10 mouse cellular contexts compared by ENCODE assay signal in genomic region chr12:80440957-80441356, GRCm38 (mm10). TPM values are rescaled to one million over a fixed set of nuclear protein-coding genes. Genes with fewer than 3 reads are reported as not detected.
DNase-seq lines count a peak whose midpoint lies in the region; ATAC-seq and TF ChIP-seq lines count a peak whose summit lies in the region.
"Had no signal": no experiment of that assay in that cellular context is flagged by ENCODE, and none has a peak within 500 bp of the region (broad histone marks: within the 10 kb centered on the region; RNA-seq: fewer than 3 reads in every experiment).

No protein-coding gene starts in this region.

- no peaks in the 10 kb centered on the region for H3K36me3 ChIP-seq in liver, adult 2 months (ENCODE audit: control insufficient read depth, insufficient read depth, low read length)
- no peaks in the 10 kb centered on the region for H3K36me3 ChIP-seq in liver, embryonic 11.5 days (ENCODE audit: control insufficient read depth, insufficient read depth, low read length)
- H3K36me3 ChIP-seq in G1E (replicated peaks) = no peaks in the 10 kb centered on the region
- H3K36me3 ChIP-seq: heart, embryonic 10.5 days; stomach, embryonic 15.5 days had no signal

- ATAC-seq in liver, embryonic 11.5 days (replicated peaks; ENCODE audit: low FRiP score) = no peak
- no peak for ATAC-seq in G1E (ENCODE audit: extremely low read depth, insufficient number of reproducible peaks, low FRiP score, poor library complexity, severe bottlenecking)

- H3K9me3 ChIP-seq in liver, embryonic 11.5 days (ENCODE audit: control insufficient read depth, low read length) = no peaks in the 10 kb centered on the region
- H3K9me3 ChIP-seq in G1E (replicated peaks) = no peaks in the 10 kb centered on the region
- H3K9me3 ChIP-seq: heart, embryonic 10.5 days; stomach, embryonic 15.5 days had no signal

- no peak overlapping the region for H3K4me3 ChIP-seq in liver, adult 2 months (ENCODE audit: insufficient read depth, low read depth, low read length)
- no peak overlapping the region for H3K4me3 ChIP-seq in liver, embryonic 11.5 days (ENCODE audit: low read depth, low read length)
- H3K4me3 ChIP-seq in G1E (ENCODE audit: low read depth, low read length) = no peak overlapping the region
- H3K4me3 ChIP-seq: heart, embryonic 10.5 days; stomach, embryonic 15.5 days had no signal

- WGBS in liver, adult 2 months = 81% methylated on average over 2 of the region's 2 CpGs
- 68% methylated on average over 2 of the region's 2 CpGs for WGBS in liver, embryonic 11.5 days

- no peak overlapping the region for H3K9ac ChIP-seq in liver, adult 2 months (ENCODE audit: low read depth, low read length)
- H3K9ac ChIP-seq in liver, embryonic 11.5 days (ENCODE audit: low read depth, low read length) = no peak overlapping the region
- H3K9ac ChIP-seq: stomach, embryonic 15.5 days had no signal

- H3K27ac ChIP-seq in liver, adult 2 months (replicated peaks; ENCODE audit: insufficient read depth, low read depth, low read length) = no peak overlapping the region
- no peak overlapping the region for H3K27ac ChIP-seq in liver, embryonic 11.5 days (ENCODE audit: low read depth, low read length)
- H3K27ac ChIP-seq: heart, embryonic 10.5 days; stomach, embryonic 15.5 days had no signal

- TF ChIP-seq CTCF in liver, adult 2 months (IDR thresholded peaks at IDR 0.05; ENCODE audit: low read depth, low read length) = peak; percentile 12; the same call in 1 of the 2 replicates
- TF ChIP-seq CTCF in G1E (IDR thresholded peaks at IDR 0.05; ENCODE audit: low read depth, low read length) = 0 out of 2 replicates have a peak, but pooled peaks have one; percentile 16

- TF ChIP-seq POLR2A in liver, adult 2 months (IDR thresholded peaks at IDR 0.05; ENCODE audit: extremely low read depth, insufficient read depth, low read length) = no peak

- peaks cover 1% of the 10 kb centered on the region; the same call in 1 of the 2 replicates for H3K4me1 ChIP-seq in liver, adult 2 months (ENCODE audit: control insufficient read depth, insufficient read depth, low read length)
- peaks cover 6% of the 10 kb centered on the region for H3K4me1 ChIP-seq in liver, embryonic 11.5 days (replicated peaks; ENCODE audit: control insufficient read depth, insufficient read depth, low read length)
- peaks cover 11% of the 10 kb centered on the region for H3K4me1 ChIP-seq in G1E (ENCODE audit: insufficient read depth, low read depth, low read length)
- H3K4me1 ChIP-seq: stomach, embryonic 15.5 days had no signal

- DNase-seq in gastrocnemius, adult 18-20 months (ENCODE audit: low spot score) = peak; percentile 19
- no peak for DNase-seq in gastrocnemius, postnatal 10 days
- no peak for DNase-seq in liver, adult 2 months (ENCODE audit: extremely low read depth, low read depth, low spot score)
- no peak for DNase-seq in liver, embryonic 11.5 days (ENCODE audit: low spot score)
- DNase-seq in G1E (ENCODE audit: low spot score) = no peak
- peak; percentile 13 for DNase-seq in mesoderm, embryonic 11.5 days (ENCODE audit: low read depth, low spot score)
- DNase-seq in urinary bladder, adult 2 months (ENCODE audit: low spot score) = no peak
- DNase-seq in ovary, postnatal 36 days (ENCODE audit: low spot score) = no peak

- no peaks in the 10 kb centered on the region for H3K79me2 ChIP-seq in liver, adult 2 months (ENCODE audit: control insufficient read depth, insufficient read depth, low read length)

- no peak overlapping the region for H3K4me2 ChIP-seq in liver, embryonic 11.5 days
- H3K4me2 ChIP-seq: stomach, embryonic 15.5 days had no signal

- H3K27me3 ChIP-seq in liver, adult 2 months (ENCODE audit: control insufficient read depth, insufficient read depth, low read length) = no peaks in the 10 kb centered on the region
- no peaks in the 10 kb centered on the region for H3K27me3 ChIP-seq in liver, embryonic 11.5 days (replicated peaks; ENCODE audit: control insufficient read depth, insufficient read depth, low read length)
- H3K27me3 ChIP-seq in G1E (ENCODE audit: insufficient read depth, low read length) = peaks cover 19% of the 10 kb centered on the region
- H3K27me3 ChIP-seq: stomach, embryonic 15.5 days had no signal

RNA-seq across cellular contexts. Expression of gene Dcaf5, which starts 4.6 kb away (rescaled TPM):
- total RNA-seq in gastrocnemius, adult 18-20 months (2021) = 10 to 100 TPM; 40.4 to 49.1 TPM
- 10 to 100 TPM; 28.9 to 37.2 TPM for total RNA-seq in gastrocnemius, postnatal 10 days (2021)
- total RNA-seq in liver, adult 2 months (2014; rRNA removed) = 7.7 and 8.1 TPM in 2 replicates
- 17.8 and 19.1 TPM in 2 replicates for polyA plus RNA-seq in liver, adult 2 months (2012; rRNA removed)
- polyA plus RNA-seq in liver, embryonic 11.5 days (2014; fragmentation: Nextera tagmentation; extraction: Ambion mirVana) = 5.1 and 5.2 TPM in 2 replicates
- total RNA-seq in G1E (2014; fragmentation: Nextera tagmentation) = 36.6 and 47.2 TPM in 2 replicates
- 26.6 and 26.7 TPM in 2 replicates for total RNA-seq in G1E (2017)
- 25.0 and 25.6 TPM in 2 replicates for polyA plus RNA-seq in G1E (2012)
- polyA plus RNA-seq in urinary bladder, adult 2 months (2012; rRNA removed) = 21.2 and 23.9 TPM in 2 replicates

RNA-seq across cellular contexts. Expression of gene Exd2, which starts 21.9 kb away (rescaled TPM):
- 10 to 100 TPM; 24.3 to 27.0 TPM for total RNA-seq in gastrocnemius, adult 18-20 months (2021)
- total RNA-seq in gastrocnemius, postnatal 10 days (2021) = 10 to 100 TPM; 29.6 to 43.4 TPM
- total RNA-seq in liver, adult 2 months (2014; rRNA removed) = 8.0 and 9.8 TPM in 2 replicates
- polyA plus RNA-seq in liver, adult 2 months (2012; rRNA removed) = 4.6 and 4.9 TPM in 2 replicates
- 17.5 and 18.7 TPM in 2 replicates for polyA plus RNA-seq in liver, embryonic 11.5 days (2014; fragmentation: Nextera tagmentation; extraction: Ambion mirVana)
- total RNA-seq in G1E (2014; fragmentation: Nextera tagmentation) (32.4 and 33.0 TPM in 2 replicates), G1E (2017) (21.4 and 21.8 TPM in 2 replicates)
- 3.5 and 5.9 TPM in 2 replicates for polyA plus RNA-seq in G1E (2012)
- 25.8 and 27.3 TPM in 2 replicates for polyA plus RNA-seq in urinary bladder, adult 2 months (2012; rRNA removed)

Comparison
In these comparisons a context has a peak if more than half of its experiments do, and no peak if none do; other contexts are left out.
1. DNase-seq: peak in gastrocnemius, adult 18-20 months (single experiment) and mesoderm, embryonic 11.5 days (single experiment); none in gastrocnemius, postnatal 10 days (single experiment), liver, adult 2 months (single experiment), liver, embryonic 11.5 days (single experiment), G1E (single experiment), urinary bladder, adult 2 months (single experiment) and ovary, postnatal 36 days (single experiment).